Mouse (Mus musculus): ENCODE measurements around the gene Acmsd.

Gene Acmsd

GRCm38 (mm10) chr1:127775206-127775720, 46.0 kb downstream of the Acmsd start:
- DNase-seq (ENCODE audit: low spot score in 2 of 2), result no peak

- no peak for DNase-seq (ENCODE audit: low spot score in 2 of 2)
Observed at GRCm38 (mm10) chr1:127776246-127776645, 47.0 kb downstream of the Acmsd start.

DNA sequence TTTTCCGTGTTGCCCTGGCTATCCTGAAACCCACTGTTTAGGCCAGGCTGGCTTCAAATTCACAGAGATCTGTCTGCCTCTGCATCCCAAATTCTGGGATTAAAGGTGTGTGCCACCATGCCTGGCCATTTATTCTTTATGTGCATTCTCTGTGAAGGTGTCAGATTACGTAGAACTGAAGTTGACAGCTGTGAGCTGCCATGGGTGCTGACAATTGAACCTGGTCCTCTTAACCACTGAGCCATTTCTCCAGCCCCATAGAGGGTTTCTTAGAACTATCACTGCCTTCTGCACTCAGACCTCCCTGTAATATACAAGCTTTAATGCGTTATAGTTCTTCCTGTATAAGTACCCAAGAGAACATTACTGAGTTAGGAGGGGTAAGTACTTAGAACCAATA, 49.4 kb downstream of the Acmsd start:
- no peak for DNase-seq (ENCODE audit: low spot score in 2 of 2)

GRCm38 (mm10) chr1:127780142-127780541, 50.9 kb downstream of the Acmsd start:
- DNase-seq (ENCODE audit: low spot score in 2 of 2), result no peak

GRCm38 (mm10) chr1:127780849-127781248, 51.6 kb downstream of the Acmsd start:
- no peak for DNase-seq (ENCODE audit: low spot score in 2 of 2)

- no peak for DNase-seq (ENCODE audit: low spot score in 2 of 2)
Observed at GRCm38 (mm10) chr1:127783862-127784261, 54.6 kb downstream of the Acmsd start.

- no peak for DNase-seq (ENCODE audit: low spot score in 2 of 2)
Observed at GRCm38 (mm10) chr1:127785882-127786281, 56.7 kb downstream of the Acmsd start.

DNA sequence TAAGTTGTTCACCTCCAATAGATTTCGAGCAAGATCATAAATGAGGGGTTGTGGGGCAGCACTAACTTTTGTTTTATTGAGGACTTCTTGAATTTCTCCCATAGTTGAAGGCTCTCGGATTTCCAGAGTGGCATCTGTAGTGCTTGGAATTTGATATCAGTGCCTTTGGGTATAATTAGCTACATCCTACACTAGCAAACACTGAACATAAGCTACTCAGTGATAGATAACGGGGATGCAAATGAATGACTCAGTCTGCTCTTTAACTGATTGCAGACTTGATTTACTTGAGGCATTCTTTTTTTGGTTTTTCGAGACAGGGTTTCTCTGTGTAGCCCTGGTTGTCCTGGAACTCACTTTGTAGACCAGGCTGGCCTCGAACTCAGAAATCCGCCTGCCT, 59.7 kb downstream of the Acmsd start:
- no peak for DNase-seq (ENCODE audit: low spot score in 2 of 2)

DNA sequence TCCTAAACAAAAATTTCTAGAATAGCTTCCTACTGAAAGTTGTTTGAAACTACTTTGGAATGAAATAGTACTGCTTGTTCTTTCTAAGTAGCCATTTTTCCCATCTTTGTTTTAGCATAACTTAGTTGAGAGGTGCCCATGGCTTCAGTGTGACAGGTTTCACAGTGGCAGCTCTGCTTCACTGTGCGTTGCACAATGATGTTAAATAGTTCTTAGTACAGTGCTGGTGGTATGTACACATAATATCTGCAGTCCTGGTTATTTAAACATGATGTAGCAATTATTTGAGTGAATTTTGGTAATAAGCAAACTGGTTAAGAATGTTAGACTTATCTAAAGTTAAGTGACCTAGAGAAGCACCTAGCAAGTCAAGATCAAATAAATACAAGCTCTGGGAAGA, 64.2 kb downstream of the Acmsd start:
- no peak for DNase-seq (ENCODE audit: low spot score in 2 of 2)

DNA sequence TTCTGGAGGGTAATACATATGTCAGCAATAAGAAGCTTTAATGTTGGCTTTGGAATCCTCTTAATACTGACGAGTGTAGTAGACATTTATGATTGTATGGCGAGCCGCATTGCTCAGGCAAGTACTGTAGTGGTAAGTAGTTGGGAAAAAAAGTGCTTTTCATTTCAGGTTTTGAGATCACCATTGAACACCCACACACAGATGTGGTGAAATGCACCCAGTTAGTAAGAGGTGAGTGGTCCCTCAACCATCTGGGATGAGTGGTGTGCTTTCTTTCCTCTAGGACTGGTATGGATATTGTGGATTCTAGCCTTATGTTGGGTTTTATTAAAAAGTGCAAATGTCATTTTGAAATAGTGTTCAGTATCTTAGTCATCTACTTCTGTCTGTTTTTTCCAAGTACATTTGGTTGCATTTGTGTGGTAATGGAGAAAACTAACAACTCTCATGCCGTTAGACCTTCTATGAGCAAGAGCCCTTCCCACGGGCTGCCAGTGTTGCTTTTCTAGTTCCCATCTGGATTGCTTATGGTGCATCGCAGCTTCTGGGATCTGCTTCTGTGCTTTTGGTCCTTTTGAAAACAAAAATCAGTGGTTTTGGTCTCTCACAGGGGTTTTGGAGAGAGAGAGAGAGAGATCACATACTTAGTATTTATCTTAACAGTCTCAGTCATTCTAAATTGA, 66.0 kb downstream of the Acmsd start:
- no peak for DNase-seq (ENCODE audit: low spot score in 2 of 2)

GRCm38 (mm10) chr1:127796341-127796740, 67.1 kb downstream of the Acmsd start:
- DNase-seq (ENCODE audit: low spot score in 2 of 2), result no peak

GRCm38 (mm10) chr1:127796752-127797151, 67.5 kb downstream of the Acmsd start:
- DNase-seq (ENCODE audit: low spot score in 2 of 2), result no peak

- no peak for DNase-seq (ENCODE audit: low spot score in 2 of 2)
Observed at GRCm38 (mm10) chr1:127802916-127803315, 73.7 kb downstream of the Acmsd start.

GRCm38 (mm10) chr1:127808671-127809070, 79.5 kb downstream of the Acmsd start:
- DNase-seq (ENCODE audit: low spot score in 2 of 2), result no peak

GRCm38 (mm10) chr1:127812929-127813328, 83.7 kb downstream of the Acmsd start:
- no peak for DNase-seq (ENCODE audit: low spot score in 2 of 2)

DNA sequence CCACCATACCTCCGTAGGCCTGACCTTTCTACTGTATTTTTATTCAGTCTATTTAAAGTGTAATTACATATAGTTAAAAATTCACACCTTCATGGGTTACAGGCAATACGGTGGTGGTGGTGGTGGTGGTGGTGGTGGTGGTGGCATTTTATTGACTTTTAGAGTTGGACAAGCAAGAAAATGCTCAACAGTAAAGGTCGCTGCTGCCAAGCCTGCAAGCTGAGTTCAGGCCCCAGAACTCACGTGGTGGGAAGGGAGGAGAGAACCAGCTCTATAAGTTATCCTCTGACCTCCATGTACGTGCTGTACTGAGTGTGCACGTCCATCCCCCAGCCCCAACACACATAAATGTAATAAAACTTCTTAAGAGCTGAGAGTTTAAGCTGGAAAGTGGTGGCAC, 87.2 kb downstream of the Acmsd start:
- DNase-seq (ENCODE audit: low spot score in 2 of 2), result no peak

Measured in urinary bladder, adult 18-20 months (tissue).